Mouse (Mus musculus) limb, embryonic 11.5 days (tissue): ENCODE measurements at regions not wholly inside any gene's neighbourhood (a gene's known extent, or its start where the extent isn't known, plus 50 kb on each side); places are given as distances from the start of the nearest gene placed in this dataset.
A peak's percentile ranks its signal among the peaks of the same experiment; 100 is the strongest.

Experiments used
- ATAC-seq: fragments of 200-750 bp; cut with Nextera tagmentation; 2 replicates; pipeline ENCODE4 v1.8.0; 2017; ENCODE audit warnings: low read depth; ENCODE audit not compliant: insufficient number of reproducible peaks, low FRiP score, low TSS enrichment
- DNase-seq: peaks from one replicate; pipeline ENCODE4 v3.0.0-alpha.2; 2015; ENCODE audit warnings: low spot score
- H3K27ac ChIP-seq: fragments of 300-500 bp; sonication (generic); replicated peaks from 2 replicates; pipeline ENCODE4 v1.5.1; 2014; ENCODE audit warnings: low read depth, mild to moderate bottlenecking, low read length
- H3K27me3 ChIP-seq: fragments of 300-500 bp; sonication (generic); 2 replicates; pipeline ENCODE4 v1.6.1; 2014; ENCODE audit warnings: mild to moderate bottlenecking, low read length, mixed read lengths; ENCODE audit not compliant: control insufficient read depth, insufficient read depth
- H3K36me3 ChIP-seq: fragments of 300-500 bp; sonication (generic); 2 replicates; pipeline ENCODE4 v1.6.1; 2014; ENCODE audit warnings: mild to moderate bottlenecking, low read length, moderate library complexity, mixed read lengths; ENCODE audit not compliant: control insufficient read depth, insufficient read depth
- H3K4me1 ChIP-seq: fragments of 300-500 bp; sonication (generic); 2 replicates; pipeline ENCODE4 v1.6.1; 2014; ENCODE audit warnings: low read length, mixed read lengths; ENCODE audit not compliant: control insufficient read depth, insufficient read depth
- H3K4me2 ChIP-seq: fragments of 300-500 bp; sonication (generic); 2 replicates; pipeline ENCODE4 v1.6.1; 2014; ENCODE audit warnings: low read depth, mild to moderate bottlenecking, moderate library complexity; ENCODE audit not compliant: severe bottlenecking
- H3K4me3 ChIP-seq: fragments of 300-500 bp; sonication (generic); 2 replicates; pipeline ENCODE4 v1.5.1; 2014; ENCODE audit warnings: low read depth, low read length
- H3K9ac ChIP-seq: fragments of 300-500 bp; sonication (generic); 2 replicates; pipeline ENCODE4 v1.6.1; 2014; ENCODE audit warnings: mild to moderate bottlenecking, low read length
- H3K9me3 ChIP-seq: fragments of 300-500 bp; sonication (generic); 2 replicates; pipeline ENCODE4 v1.6.1; 2016; ENCODE audit warnings: low read length; ENCODE audit not compliant: control insufficient read depth
- WGBS: fragments of 180-500 bp; shearing (Covaris S2); extraction: QIAGEN DNeasy Blood & Tissue Kit; methylation state at CpG from one replicate; pipeline ENCODE4 v1.1.7; 2014; 5-methylcytosine and 5-hydroxymethylcytosine counted together

DNA sequence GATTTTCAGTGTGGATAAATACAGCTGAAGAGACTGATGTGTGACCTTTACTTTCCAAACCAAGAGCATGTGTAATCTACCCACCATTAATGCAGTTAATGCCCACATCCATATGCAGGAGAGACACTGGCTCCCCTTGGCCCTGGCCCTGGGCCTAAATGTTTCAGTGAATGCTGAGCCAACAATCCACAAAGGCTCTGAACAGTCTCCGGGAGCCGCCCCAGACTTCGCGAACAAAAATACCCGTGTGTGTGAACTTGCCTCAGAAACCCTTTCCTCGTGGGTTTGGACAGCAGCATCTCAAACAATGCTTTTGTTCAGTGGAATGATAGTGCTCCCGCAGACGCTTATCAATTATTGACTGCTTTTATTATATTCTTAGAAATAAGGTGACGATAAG, 846.4 kb downstream of the Tmem182 start:
- Histone ChIP-seq H3K27ac (no peak overlapping the region), H3K36me3 (no peaks in the 10 kb centered on the region), H3K27me3 (no peaks in the 10 kb centered on the region), H3K4me3 (no peak overlapping the region), H3K4me1 (0 out of 2 replicates have a peak, but pooled peaks cover 2% of the 10 kb centered on the region), H3K4me2 (no peak overlapping the region; the same call in 1 of the 2 replicates), H3K9me3 (no peaks in the 10 kb centered on the region), H3K9ac (no peak overlapping the region)
- WGBS: 39% methylated on average over 9 of the region's 9 CpGs
- ATAC-seq (no peak), DNase-seq (peak; percentile 27)

- ATAC-seq (no peak), DNase-seq (peak; percentile 47)
- no peaks in the 10 kb centered on the region for H3K36me3 ChIP-seq
- H3K27ac ChIP-seq: no peak overlapping the region
- WGBS: 9% methylated on average over 3 of the region's 3 CpGs
- H3K9ac ChIP-seq: no peak overlapping the region
- H3K4me1 ChIP-seq: 0 out of 2 replicates have a peak, but pooled peaks cover 2% of the 10 kb centered on the region
- H3K9me3 ChIP-seq: no peaks in the 10 kb centered on the region
- H3K4me3 ChIP-seq: no peak overlapping the region
- no peaks in the 10 kb centered on the region for H3K27me3 ChIP-seq
- H3K4me2 ChIP-seq: no peak overlapping the region
Measured at GRCm38 (mm10) chr1:41652210-41652609, 846.8 kb downstream of the Tmem182 start.

DNA sequence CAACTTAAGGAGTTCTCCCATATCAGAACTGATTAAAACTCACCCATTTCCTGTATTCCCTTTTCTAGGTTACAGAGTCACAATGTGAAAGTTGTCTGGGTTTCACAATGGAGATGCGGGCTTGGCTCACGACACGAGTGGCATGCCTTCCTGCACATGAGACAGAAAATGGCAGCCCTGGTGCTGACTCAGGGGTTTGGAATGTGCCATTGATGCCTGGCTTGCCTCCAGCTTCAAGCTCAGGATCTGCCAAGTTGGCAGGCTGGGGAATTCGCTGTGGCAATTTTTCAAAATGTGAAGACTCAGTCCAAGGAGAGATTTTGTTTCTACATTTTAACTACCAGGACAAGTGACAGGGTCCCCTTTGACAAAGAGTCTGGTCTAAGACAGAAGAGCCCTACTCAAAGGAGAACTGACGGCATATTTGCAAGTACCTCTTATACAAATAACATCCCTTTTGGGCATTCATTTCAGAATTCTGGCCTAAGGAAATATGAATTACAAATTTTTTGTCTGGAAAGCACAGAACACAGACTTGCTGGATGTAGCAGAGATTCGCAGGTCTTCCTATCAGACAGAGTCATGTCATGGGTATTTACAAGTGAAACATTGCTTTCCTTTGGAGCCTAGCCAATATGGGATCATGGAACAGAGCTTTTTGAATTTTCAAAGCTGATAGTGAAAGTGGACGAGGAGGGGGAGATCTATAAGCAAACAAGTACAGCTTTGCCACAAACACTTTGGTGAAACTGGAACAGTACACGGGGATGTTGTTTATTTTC, 847.4 kb downstream of the Tmem182 start:
- ATAC-seq (no peak), DNase-seq (peak; percentile 73)
- Histone ChIP-seq H3K4me1 (0 out of 2 replicates have a peak, but pooled peaks cover 2% of the 10 kb centered on the region), H3K9me3 (no peaks in the 10 kb centered on the region), H3K4me2 (no peak overlapping the region; the same call in 1 of the 2 replicates), H3K27me3 (no peaks in the 10 kb centered on the region), H3K4me3 (no peak overlapping the region), H3K9ac (no peak overlapping the region), H3K36me3 (no peaks in the 10 kb centered on the region), H3K27ac (no peak overlapping the region)
- 43% methylated on average over 8 of the region's 8 CpGs for WGBS

DNA sequence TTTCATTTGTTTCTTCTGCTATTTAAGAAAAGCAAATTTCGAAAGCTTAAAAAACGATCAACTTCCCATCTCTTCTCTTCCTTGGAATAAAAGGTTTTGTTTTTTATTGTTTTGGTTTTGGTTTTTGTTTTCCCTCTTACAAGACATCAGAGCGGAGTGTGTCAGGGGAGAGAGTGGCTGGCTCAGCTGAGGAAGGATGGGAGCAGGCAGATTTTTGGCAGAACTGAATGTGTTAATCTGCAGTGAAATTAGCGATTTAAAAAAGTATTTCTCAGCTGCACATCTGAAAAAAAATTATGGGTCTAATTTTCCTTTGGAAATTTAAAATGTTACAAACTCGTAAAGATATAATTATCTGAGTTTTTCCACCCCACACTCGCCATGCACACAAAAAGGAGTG, 868.7 kb downstream of the Tmem182 start:
- H3K36me3 ChIP-seq: no peaks in the 10 kb centered on the region
- H3K9me3 ChIP-seq: no peaks in the 10 kb centered on the region
- no peak overlapping the region for H3K4me2 ChIP-seq
- H3K4me1 ChIP-seq: no peaks in the 10 kb centered on the region
- no peak overlapping the region for H3K27ac ChIP-seq
- no peak overlapping the region for H3K4me3 ChIP-seq
- H3K9ac ChIP-seq: no peak overlapping the region
- ATAC-seq (no peak), DNase-seq (no peak)
- 82% methylated on average over 6 of the region's 6 CpGs for WGBS
- H3K27me3 ChIP-seq: no peaks in the 10 kb centered on the region

- Histone ChIP-seq H3K4me3 (no peak overlapping the region), H3K9ac (no peak overlapping the region), H3K27ac (no peak overlapping the region), H3K9me3 (no peaks in the 10 kb centered on the region), H3K36me3 (no peaks in the 10 kb centered on the region), H3K4me2 (no peak overlapping the region), H3K4me1 (no peaks in the 10 kb centered on the region), H3K27me3 (no peaks in the 10 kb centered on the region)
- WGBS: 59% methylated on average over 6 of the region's 6 CpGs
- DNase-seq (no peak), ATAC-seq (no peak)
Measured at GRCm38 (mm10) chr1:41675345-41675744, 869.9 kb downstream of the Tmem182 start.

DNA sequence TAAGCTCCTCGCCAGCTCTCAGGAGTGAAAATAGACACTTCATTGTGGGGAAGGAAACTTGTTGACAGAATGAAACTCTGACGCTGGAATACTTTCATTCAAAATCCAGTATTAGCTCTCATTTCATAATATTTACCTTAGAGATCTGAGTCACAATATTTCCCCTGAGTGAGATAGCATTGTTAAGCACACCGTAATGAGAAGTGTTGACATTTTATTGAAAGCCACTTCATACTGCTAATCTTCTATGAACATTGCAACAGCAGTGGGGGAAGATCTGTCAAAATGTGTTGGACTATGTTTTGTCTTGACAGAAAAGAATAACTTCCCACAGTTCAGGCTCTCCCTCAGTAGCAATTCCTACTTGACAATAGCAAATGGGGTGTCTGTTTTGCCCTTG, 900.3 kb downstream of the Tmem182 start:
- Histone ChIP-seq H3K36me3 (no peaks in the 10 kb centered on the region), H3K4me1 (no peaks in the 10 kb centered on the region), H3K4me3 (no peak overlapping the region), H3K4me2 (no peak overlapping the region), H3K27me3 (no peaks in the 10 kb centered on the region), H3K9me3 (no peaks in the 10 kb centered on the region), H3K27ac (no peak overlapping the region), H3K9ac (no peak overlapping the region)
- ATAC-seq (no peak), DNase-seq (no peak)
- 90% methylated on average over 3 of the region's 3 CpGs for WGBS

GRCm38 (mm10) chr1:41742644-41743331, 937.4 kb downstream of the Tmem182 start:
- Histone ChIP-seq H3K27ac (no peak overlapping the region), H3K9me3 (no peaks in the 10 kb centered on the region), H3K27me3 (no peaks in the 10 kb centered on the region), H3K9ac (no peak overlapping the region), H3K36me3 (no peaks in the 10 kb centered on the region), H3K4me3 (no peak overlapping the region), H3K4me1 (no peaks in the 10 kb centered on the region), H3K4me2 (no peak overlapping the region)
- no peak for ATAC-seq
- DNase-seq: peak; percentile 23
- WGBS: 37% methylated on average over 5 of the region's 5 CpGs

DNA sequence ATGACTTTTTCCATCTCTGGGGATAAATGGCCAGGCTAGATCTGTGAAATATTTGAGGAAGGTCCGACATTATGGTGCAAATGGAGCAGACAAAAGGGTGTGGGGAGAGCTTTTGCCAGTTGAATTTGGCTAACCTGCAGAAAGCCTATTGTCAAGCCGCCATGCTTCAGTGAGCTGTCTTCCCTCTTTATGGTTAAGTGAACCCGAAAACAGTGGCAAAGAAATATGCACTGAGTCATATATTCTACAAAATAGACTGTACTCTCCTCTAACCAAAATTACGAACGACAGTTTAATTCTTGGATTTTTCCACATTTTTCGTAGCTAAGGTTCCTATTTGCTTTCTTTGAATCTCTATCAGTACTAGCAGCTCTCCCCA, 937.9 kb downstream of the Tmem182 start:
- no peak overlapping the region for H3K9ac ChIP-seq
- no peaks in the 10 kb centered on the region for H3K4me1 ChIP-seq
- H3K36me3 ChIP-seq: no peaks in the 10 kb centered on the region
- H3K27ac ChIP-seq: no peak overlapping the region
- no peaks in the 10 kb centered on the region for H3K9me3 ChIP-seq
- 85% methylated on average over 6 of the region's 6 CpGs for WGBS
- no peaks in the 10 kb centered on the region for H3K27me3 ChIP-seq
- no peak overlapping the region for H3K4me3 ChIP-seq
- ATAC-seq (no peak), DNase-seq (no peak)
- H3K4me2 ChIP-seq: no peak overlapping the region
